Mouse (Mus musculus) spleen, embryonic (tissue): ENCODE measurements around the gene Pnpt1.

Experiments
- CTCF ChIA-PET: fragments of 350-600 bp; sonication (Branson Sonifier 250); formaldehyde crosslinking; loops from one replicate; lab custom pipeline; 2022; lab: Charles Lee

Pnpt1 gene

DNA sequence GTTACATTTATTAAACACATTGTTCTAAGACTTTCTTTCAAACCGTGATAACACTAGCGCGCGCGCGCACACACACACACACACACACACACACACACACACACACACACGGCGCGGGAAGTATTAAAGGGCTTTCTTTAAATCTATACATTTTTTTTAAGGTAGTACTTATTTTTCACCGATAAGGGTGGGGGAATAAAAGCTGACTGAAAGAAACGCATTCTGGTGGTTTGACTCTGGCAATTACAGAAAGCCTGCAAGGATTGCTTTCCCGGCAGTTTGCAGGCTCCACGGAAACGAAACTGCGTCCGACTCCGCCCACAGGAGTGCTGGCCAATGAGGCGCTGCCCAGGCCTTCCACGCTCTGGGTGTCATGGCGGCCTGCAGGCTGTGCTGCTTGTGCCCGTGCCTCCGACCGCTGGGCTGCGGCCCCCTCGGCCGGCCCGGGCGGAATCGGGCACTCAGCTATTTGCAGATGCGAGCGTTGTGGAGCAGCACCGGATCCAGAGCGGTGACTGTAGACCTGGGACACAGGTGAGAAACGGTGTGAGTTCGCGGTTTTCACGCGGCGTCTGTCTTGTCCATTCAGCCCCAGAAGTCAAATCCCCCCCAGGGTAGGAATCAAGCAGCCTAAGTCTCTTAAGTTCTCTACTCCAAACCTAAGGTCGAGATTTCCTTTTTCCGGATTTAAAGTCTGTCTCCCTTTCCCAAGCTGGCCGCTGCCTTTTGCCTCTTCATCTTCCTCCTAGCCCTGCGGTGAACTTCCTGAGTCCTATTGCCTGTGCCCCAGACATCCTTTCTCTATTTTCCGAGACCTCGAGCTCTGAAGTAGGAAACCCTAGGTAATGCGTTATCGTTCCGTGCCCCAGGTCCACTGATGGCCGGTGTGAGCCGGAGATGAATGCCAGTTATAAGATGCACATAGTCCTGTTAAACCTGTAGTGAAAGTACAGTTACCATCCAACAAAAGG lies at the start of gene Pnpt1:
Gene Pnpt1, plus strand, starts transcription at position 360 of the 971 bp plus-strand sequence.
- CTCF ChIA-PET = no interaction called here

GRCm38 (mm10) chr11:29092403-29092802 lies 38.1 kb upstream of the Pnpt1 start:
- CTCF ChIA-PET = no interaction called here

- CTCF ChIA-PET = no interaction called here
Measured at GRCm38 (mm10) chr11:29098926-29099325, 31.6 kb upstream of the Pnpt1 start.

DNA sequence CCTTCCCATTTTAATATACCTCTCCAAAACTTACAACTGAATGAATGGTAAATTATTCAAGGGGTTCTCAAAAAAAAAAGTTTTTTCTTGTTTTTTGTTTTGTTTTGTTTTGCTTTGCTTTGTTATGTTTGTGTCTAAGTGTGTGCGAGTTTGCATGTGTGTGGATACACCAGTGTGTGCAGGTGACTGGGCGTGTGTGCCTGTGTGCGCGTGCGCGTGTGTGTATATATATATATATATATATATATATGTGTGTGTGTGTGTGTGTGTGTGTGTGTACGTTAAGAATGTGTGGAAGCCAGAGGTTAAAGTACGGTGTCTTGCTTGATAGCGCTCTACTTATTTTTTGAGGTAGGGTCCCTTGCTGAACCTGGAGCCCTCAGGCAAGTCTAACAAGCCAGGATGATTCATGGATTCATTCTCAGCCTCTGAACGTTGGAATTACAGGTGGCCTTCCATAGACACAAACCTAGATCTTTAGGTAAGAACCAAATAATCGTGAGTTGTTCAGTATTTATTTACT lies 621 bp upstream of the Pnpt1 start:
- CTCF ChIA-PET = no interaction called here

DNA sequence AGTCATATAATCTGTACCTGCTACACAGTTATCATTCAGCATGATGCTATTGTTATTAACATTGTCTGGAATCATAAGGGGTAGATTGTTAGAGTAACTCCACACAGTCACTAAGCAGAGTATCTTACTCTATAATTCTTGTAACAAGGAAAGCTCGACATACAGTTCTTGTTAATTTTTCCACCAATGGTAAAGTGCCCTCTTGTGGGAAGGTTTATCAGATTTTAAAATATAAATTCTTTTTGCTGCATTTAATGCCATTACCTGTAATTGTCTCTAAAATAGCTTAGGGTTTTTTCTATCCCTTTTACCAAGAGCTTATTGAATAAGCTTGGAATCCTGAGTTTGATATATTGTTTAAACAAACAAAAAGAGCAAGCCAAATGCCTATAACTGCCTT lies 10.1 kb downstream of the Pnpt1 start:
- CTCF ChIA-PET = no interaction called here

GRCm38 (mm10) chr11:29148901-29149300 lies 18.4 kb downstream of the Pnpt1 start:
- CTCF ChIA-PET = no interaction called here

GRCm38 (mm10) chr11:29163569-29163968 lies 33.0 kb downstream of the Pnpt1 start:
- CTCF ChIA-PET = interaction anchor here (0.7 kb wide), 1 partner anchor 19 kb away, joined by 5 read pairs; no protein-coding TSS in a partner anchor

GRCm38 (mm10) chr11:29171959-29172391 lies 41.4 kb downstream of the Pnpt1 start:
- CTCF ChIA-PET = no interaction called here

DNA sequence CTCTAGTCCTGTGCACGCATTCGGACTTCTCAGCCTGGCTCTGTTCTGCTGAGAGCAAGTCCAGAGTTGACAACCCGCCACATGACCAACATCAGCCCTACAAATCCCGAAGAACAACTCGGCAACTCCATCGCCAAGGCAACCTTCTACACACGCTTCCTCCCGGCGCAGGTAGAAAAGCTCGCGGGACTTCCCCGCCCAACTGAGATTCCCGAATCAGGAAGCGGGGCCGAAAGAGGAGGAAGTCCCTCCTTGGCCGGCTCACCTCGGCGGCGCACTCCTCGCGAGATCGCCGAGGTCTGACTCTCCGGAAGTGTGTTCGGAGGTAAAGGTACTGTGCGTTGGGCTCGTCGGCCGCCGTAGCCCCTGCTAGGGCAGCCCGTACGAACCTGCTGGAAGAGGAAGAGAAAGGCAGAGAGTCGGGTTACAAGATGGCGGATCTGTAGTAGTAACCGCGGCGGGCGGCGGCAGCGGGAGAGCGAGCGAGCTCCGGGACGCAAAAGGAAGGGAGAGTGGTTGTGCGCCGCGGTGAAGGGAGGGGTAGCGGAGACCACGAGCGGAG lies 42.1 kb downstream of the Pnpt1 start, which contains the start of gene Ppp4r3b:
Gene Ppp4r3b, plus strand, starts transcription at position 328 of the 562 bp plus-strand sequence.
- CTCF ChIA-PET = no interaction called here

DNA sequence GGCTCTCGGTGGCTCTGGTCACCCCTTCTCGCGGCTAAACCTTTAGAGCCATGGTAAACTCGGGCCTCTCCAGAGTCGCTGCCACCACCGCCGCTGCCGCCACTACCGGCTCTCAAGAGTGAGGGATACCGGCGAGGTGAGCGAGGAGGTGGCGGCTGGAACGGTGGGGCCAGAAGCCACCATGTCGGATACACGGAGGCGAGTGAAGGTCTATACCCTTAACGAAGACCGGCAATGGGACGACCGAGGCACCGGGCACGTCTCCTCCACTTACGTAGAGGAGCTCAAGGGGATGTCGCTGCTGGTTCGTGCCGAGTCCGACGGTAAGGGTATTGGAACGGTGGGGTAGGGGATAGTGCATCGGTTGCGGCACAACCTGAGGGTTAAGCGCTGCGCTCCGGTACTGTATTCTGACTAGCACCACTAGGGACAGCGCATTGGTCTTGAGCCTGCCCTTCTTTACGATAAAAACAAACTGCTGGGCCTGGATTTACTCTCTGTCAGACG lies 42.6 kb downstream of the Pnpt1 start:
- CTCF ChIA-PET = no interaction called here

- CTCF ChIA-PET = no interaction called here
Measured at GRCm38 (mm10) chr11:29173706-29174436, 43.3 kb downstream of the Pnpt1 start.

DNA sequence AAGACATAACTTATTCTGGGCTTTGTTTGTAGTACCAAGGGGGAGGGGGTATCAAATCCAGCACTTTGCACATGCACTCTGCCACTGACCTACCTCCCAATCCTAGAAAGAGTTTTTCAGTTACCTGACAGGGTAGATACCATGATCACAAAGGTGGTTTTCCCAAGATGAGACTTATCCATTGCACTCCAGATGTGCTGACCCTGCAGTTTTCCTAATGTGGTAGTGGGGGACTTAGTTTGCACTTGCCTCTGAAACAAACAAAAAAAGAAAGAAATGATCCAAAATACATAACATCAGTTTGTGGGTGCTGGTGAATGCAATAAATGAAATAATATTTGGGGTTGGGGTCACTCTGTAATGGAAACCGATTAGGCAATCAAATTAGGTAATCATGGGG lies 48.8 kb downstream of the Pnpt1 start:
- CTCF ChIA-PET = interaction anchor here (0.7 kb wide), 1 partner anchor 9 kb away, joined by 4 read pairs; no protein-coding TSS in a partner anchor

- CTCF ChIA-PET = interaction anchor here (0.5 kb wide), 1 partner anchor 34 kb away, joined by 3 read pairs; no protein-coding TSS in a partner anchor
Measured at GRCm38 (mm10) chr11:29180657-29181056, 50.1 kb downstream of the Pnpt1 start.

- CTCF ChIA-PET = no interaction called here
Measured at GRCm38 (mm10) chr11:29181751-29182150, 51.2 kb downstream of the Pnpt1 start.

DNA sequence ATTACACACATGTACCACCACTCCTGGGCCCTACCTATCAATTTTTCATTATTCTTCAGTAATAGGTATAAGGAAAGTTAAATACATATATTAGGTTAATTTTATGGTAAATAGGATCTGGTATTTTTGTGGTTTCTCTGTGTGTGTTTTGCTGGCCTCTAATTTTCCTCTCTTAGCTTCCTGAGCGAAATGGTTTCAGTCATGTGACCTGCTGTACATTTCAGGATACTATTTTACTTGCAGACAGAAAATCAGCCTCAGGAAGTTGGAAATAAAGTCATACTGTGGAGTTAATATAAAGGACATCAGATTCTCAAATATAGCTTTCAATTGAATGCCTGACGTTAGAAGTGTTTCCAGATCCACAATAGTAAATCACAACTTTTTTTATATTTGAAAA lies 58.4 kb downstream of the Pnpt1 start:
- CTCF ChIA-PET = interaction anchor here (0.6 to 0.7 kb wide), 3 partner anchors 9 to 309 kb away, joined by 3 to 5 read pairs (median 4); no protein-coding TSS in a partner anchor

DNA sequence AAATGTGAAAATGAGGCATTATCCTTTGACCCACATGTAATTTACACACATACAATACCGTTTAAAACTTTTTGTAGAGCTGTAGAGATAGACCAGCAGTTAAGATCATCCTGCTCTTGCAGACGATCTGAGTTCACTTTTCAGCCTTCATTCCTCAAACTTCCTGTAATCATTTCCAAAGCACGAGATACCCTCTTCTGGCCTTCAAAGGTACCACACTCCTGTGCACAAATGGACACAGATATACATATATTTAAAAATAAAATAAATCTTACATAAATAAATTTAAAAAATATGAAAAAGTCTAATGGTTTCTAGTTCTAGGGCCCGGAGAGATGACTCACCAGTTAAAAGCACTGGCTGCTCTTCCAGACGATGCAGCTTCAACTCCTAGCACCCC lies 73.1 kb downstream of the Pnpt1 start:
- CTCF ChIA-PET = interaction anchor here (0.6 kb wide), 1 partner anchor 37 kb away, joined by 3 read pairs; no protein-coding TSS in a partner anchor

GRCm38 (mm10) chr11:29209774-29210173 lies 79.2 kb downstream of the Pnpt1 start:
- CTCF ChIA-PET = no interaction called here
